Mouse (Mus musculus): ENCODE measurements at regions not wholly inside any gene's neighbourhood (a gene's known extent, or its start where the extent isn't known, plus 50 kb on each side); places are given as distances from the start of the nearest gene placed in this dataset.

DNA sequence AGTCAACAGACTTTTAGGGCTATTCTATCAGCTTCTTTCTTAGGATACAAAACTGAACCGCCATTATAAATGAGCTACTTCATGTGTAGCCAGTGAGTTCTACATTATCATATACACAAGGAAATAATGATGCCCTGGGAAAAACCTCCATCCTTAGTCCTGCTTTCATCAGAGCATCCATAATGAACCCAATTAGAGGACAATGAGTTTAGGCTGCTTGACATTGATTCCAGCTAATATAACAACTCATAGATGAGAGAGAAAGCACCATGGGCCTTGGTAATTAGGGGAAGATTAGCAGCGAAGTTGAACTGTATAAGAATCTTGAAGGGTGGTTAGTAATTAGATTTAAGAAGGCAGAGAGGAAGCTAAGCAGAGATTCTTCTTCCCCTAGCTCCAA is 405.7 kb downstream of the Ipmk start:
- ATAC-seq (ENCODE audit: low TSS enrichment) = no peak

DNA sequence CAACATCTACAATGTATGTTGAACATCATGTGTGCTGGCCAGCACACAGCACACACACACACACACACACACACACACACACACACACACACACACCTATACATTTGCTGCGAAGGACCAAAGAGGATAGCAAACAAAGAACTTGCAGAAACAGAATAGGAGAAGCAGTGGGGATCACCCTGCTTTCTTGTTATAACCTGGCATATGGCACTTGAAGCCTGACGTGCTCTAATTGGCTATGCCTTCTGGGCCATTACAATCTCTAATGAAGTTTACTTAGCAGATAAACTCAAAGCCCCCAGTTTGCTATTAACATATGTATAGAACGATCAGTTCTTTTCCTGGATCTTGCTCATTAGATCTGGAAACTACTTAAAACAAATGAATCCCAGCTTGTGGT is 407.2 kb downstream of the Ipmk start:
- no peak for ATAC-seq (ENCODE audit: low TSS enrichment)

- ATAC-seq (ENCODE audit: low TSS enrichment) = no peak
Measured at GRCm38 (mm10) chr10:71778903-71779302, 431.3 kb downstream of the Ipmk start.

DNA sequence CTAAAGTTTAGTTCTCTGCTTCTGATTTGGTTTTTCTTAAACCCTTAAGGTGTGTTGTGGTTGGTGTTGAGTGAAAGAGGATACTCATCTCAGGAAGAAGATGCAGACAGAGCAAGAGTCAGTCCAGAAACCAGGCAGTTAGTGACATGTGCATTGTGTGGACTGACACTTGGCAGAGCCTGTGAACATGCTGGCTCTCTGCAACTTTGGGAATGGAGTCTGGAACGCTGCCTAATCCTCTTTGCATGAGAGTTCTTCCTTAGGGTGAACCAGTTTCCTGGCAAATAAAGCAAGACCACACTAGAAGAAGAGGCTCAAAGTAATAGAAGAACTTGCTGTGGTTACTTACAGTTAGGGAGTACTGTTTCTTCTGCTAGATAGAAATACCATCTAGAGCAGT is 441.7 kb downstream of the Ipmk start:
- ATAC-seq (ENCODE audit: low TSS enrichment) = no peak

- no peak for ATAC-seq (ENCODE audit: low TSS enrichment)
Measured at GRCm38 (mm10) chr10:71789936-71790335, 442.4 kb downstream of the Ipmk start.

- ATAC-seq (ENCODE audit: low TSS enrichment) = no peak
Measured at GRCm38 (mm10) chr10:71798638-71799037, 451.1 kb downstream of the Ipmk start.

- no peak for ATAC-seq (ENCODE audit: low TSS enrichment)
Measured at GRCm38 (mm10) chr10:71802457-71802856, 454.9 kb downstream of the Ipmk start.

DNA sequence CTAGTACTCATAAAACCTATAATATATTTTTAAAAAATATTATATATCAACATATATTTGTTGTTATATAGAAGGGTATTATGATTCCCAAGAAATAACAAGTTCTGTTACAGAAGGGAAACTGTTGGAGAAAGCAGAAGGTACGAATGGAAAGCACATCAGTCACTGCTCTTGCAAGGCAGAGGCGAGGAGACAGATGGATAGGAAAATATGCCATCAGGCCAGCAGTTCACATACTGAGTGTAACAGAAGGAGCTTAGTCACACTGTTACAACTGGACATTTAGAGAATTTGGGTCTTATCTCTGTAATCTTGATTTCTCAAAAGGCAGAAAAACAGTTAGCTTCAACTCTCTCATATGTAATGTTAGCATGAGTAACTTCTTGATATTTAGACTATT is 485.1 kb downstream of the Ipmk start:
- 0 out of 2 replicates have a peak, but pooled peaks have one; percentile 27 for ATAC-seq (ENCODE audit: low TSS enrichment)

DNA sequence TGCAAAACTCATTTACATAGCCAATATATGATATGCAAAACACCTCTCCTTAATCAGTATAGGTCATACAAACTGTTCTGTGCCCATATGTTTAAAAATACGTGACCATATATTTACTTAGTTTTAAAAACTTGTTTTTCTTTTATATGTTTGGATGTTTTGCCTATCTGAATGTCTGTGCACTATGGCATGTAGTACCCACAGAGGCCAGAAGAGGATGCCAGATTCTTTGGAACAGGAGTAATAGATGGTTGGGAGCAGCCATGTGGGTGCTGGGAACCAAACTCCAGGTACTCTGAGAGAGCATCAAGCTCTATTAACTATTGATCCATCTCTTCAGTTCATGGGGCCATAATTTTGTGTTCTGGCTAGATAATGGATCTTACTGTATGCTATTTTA is 487.5 kb downstream of the Ipmk start:
- no peak for ATAC-seq (ENCODE audit: low TSS enrichment)

DNA sequence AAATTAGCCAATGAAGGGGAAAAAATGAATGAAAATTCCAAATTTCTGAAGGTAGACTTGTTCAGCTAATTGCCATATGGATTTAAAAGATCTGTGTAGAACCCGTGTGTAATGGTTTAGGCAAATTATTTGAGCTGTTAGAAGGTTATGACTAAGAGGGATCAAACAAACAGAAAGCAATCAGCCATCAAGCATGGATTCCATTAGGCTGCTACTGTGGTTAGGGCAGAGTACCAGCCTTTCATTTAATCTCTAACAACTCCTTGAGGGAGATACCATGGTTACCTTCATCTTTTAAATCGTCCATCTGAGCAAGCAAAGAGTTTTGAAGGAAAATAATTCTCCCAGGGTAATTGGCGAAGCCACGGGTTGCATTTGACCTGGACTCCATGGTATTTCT is 509.5 kb downstream of the Ipmk start:
- no peak for ATAC-seq (ENCODE audit: low TSS enrichment)

GRCm38 (mm10) chr10:71857518-71857973 is 510.0 kb downstream of the Ipmk start:
- peak; percentile 69; the same call in 1 of the 2 replicates for ATAC-seq (ENCODE audit: low TSS enrichment)

DNA sequence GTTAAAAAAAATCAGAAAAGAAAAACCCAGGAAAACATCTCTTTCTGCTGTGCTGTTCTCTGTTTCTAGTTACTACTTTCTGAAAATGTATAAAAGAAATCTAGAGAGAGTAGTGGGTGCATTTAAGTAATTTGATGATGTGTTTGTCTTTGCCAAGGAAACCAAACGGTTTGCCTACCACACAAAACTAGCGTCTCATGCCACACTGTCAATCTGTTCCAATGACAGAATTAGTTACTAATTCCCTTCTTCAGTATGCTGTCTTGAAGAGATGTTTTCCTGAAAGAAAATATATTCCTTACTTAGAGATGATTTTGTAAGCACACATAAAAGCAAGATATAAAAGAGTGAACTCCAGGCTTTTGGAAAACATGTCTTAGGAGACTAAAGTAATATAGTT is 546.2 kb downstream of the Ipmk start:
- no peak for ATAC-seq (ENCODE audit: low TSS enrichment)

GRCm38 (mm10) chr10:71905029-71905428 is 557.5 kb downstream of the Ipmk start:
- ATAC-seq (ENCODE audit: low TSS enrichment) = peak; percentile 76
